Mouse (Mus musculus) neural tube, embryonic 15.5 days (tissue): Measurements from ENCODE around the gene Tspan12. TPM values are rescaled to one million over a fixed set of nuclear protein-coding genes. Genes with fewer than 3 reads are reported as not detected.
A peak's percentile ranks its signal among the peaks of the same experiment; 100 is the strongest.

Experiments
- ATAC-seq: fragments of 200-750 bp; cut with Nextera tagmentation; 2 replicates; pipeline ENCODE4 v1.8.0; 2017; ENCODE audit warnings: mild to moderate bottlenecking, moderate TSS enrichment, moderate library complexity; ENCODE audit not compliant: low FRiP score
- H3K27ac ChIP-seq: fragments of 300-500 bp; sonication (generic); replicated peaks from 2 replicates; pipeline ENCODE4 v1.5.1; 2015; ENCODE audit warnings: mild to moderate bottlenecking, inconsistent platforms
- H3K27me3 ChIP-seq: fragments of 300-500 bp; sonication (generic); replicated peaks from 2 replicates; pipeline ENCODE4 v1.6.1; 2015; ENCODE audit warnings: inconsistent platforms
- H3K36me3 ChIP-seq: fragments of 300-500 bp; sonication (generic); 2 replicates; pipeline ENCODE4 v1.6.1; 2015; ENCODE audit warnings: inconsistent platforms
- H3K4me1 ChIP-seq: fragments of 300-500 bp; sonication (generic); 2 replicates; pipeline ENCODE4 v1.6.1; 2015; ENCODE audit warnings: inconsistent platforms
- H3K4me2 ChIP-seq: fragments of 300-500 bp; sonication (generic); 2 replicates; pipeline ENCODE4 v1.6.1; 2015; ENCODE audit warnings: inconsistent platforms, mild to moderate bottlenecking, moderate library complexity
- H3K4me3 ChIP-seq: fragments of 300-500 bp; sonication (generic); replicated peaks from 2 replicates; pipeline ENCODE4 v1.5.1; 2015; ENCODE audit warnings: mild to moderate bottlenecking, inconsistent platforms
- H3K9ac ChIP-seq: fragments of 300-500 bp; sonication (generic); replicated peaks from 2 replicates; pipeline ENCODE4 v1.6.1; 2015; ENCODE audit warnings: mild to moderate bottlenecking, inconsistent platforms
- H3K9me3 ChIP-seq: fragments of 300-500 bp; sonication (generic); replicated peaks from 2 replicates; pipeline ENCODE4 v1.6.1; 2016; ENCODE audit warnings: inconsistent platforms
- WGBS: fragments of 180-500 bp; shearing (Covaris S2); methylation state at CpG from one replicate; pipeline ENCODE4 v1.1.7; 2015; ENCODE audit warnings: mixed read lengths; 5-methylcytosine and 5-hydroxymethylcytosine counted together
- polyA plus RNA-seq: library from polyadenylated mRNA; unstranded; fragments of >200 nt; fragmentation: Nextera tagmentation; extraction: Ambion mirVana; gene quantifications from 2 replicates; pipeline ENCODE4 v1.2.1, GENCODE M21; 2015

Tspan12 gene
- polyA plus RNA-seq, 1 experiment from 2014 or later, result 80.1 TPM

GRCm38 (mm10) chr6:21828001-21828400, 24.3 kb downstream of the Tspan12 start:
- Histone ChIP-seq H3K4me2 (no peak overlapping the region), H3K9me3 (no peaks in the 10 kb centered on the region), H3K4me3 (no peak overlapping the region), H3K27ac (no peak overlapping the region), H3K9ac (no peak overlapping the region), H3K4me1 (peaks cover 9% of the 10 kb centered on the region; the same call in 1 of the 2 replicates), H3K36me3 (0 out of 2 replicates have a peak, but pooled peaks cover under 1% of the 10 kb centered on the region), H3K27me3 (no peaks in the 10 kb centered on the region)
- 92% methylated on average over 7 of the region's 7 CpGs for WGBS
- ATAC-seq, result no peak

DNA sequence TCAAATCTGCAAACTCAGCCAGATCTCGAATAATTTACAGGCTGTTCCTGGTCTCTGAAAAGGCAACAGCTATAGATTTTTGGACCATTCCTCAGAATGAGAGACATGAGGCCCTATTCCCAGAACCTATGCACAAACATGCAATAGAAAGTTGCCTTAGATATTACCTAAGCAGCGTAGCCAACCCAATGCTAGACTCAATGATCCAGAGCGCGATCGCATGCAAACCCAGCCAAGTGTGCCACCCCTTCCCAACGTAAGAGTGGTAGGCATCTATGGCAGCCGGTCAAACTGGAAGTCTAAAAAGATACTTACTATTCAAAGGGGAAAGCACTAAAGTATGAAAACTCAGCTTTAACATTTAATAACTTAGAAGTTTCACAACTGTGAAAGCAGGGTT, 28.6 kb downstream of the Tspan12 start:
- Histone ChIP-seq H3K27me3 (no peaks in the 10 kb centered on the region), H3K4me2 (no peak overlapping the region), H3K4me3 (no peak overlapping the region), H3K27ac (no peak overlapping the region), H3K9me3 (no peaks in the 10 kb centered on the region), H3K4me1 (peaks cover 6% of the 10 kb centered on the region; the same call in 1 of the 2 replicates), H3K9ac (no peak overlapping the region), H3K36me3 (no peaks in the 10 kb centered on the region)
- WGBS, result 79% methylated on average over 7 of the region's 7 CpGs
- no peak for ATAC-seq

- no peak overlapping the region for H3K27ac ChIP-seq
- no peak overlapping the region for H3K9ac ChIP-seq
- H3K9me3 ChIP-seq, result no peaks in the 10 kb centered on the region
- peaks cover 8% of the 10 kb centered on the region; the same call in 1 of the 2 replicates for H3K4me1 ChIP-seq
- no peak; the same call in 1 of the 2 replicates for ATAC-seq
- no peak overlapping the region for H3K4me3 ChIP-seq
- H3K36me3 ChIP-seq, result no peaks in the 10 kb centered on the region
- no peak overlapping the region for H3K4me2 ChIP-seq
- 56% methylated on average over 8 of the region's 8 CpGs for WGBS
- H3K27me3 ChIP-seq, result no peaks in the 10 kb centered on the region
Observed at GRCm38 (mm10) chr6:21823281-21823680, 29.0 kb downstream of the Tspan12 start.

DNA sequence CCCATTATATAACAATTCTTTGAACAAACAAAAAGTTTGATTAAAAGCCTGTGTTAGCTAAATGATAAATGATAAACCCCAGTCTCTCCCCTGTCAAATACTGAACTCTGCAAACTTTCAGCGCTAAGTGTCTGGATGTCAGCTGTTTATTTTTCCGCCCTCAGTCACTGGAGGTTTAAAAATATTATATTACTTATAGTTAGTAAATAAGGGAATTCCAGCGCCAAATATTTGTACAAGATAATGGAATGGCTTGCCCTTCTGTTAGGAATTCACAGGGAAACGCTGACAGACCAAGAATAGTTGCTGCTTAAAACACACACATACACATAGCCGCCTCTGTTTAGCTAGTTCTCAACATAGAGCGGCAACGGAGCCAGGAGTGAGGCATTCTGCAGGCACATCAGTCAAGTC, 29.6 kb downstream of the Tspan12 start:
- Histone ChIP-seq H3K9me3 (no peaks in the 10 kb centered on the region), H3K4me1 (peaks cover 9% of the 10 kb centered on the region; the same call in 1 of the 2 replicates), H3K27ac (no peak overlapping the region), H3K9ac (no peak overlapping the region), H3K36me3 (no peaks in the 10 kb centered on the region), H3K4me2 (no peak overlapping the region), H3K27me3 (no peaks in the 10 kb centered on the region), H3K4me3 (no peak overlapping the region)
- 79% methylated on average over 7 of the region's 7 CpGs for WGBS
- no peak for ATAC-seq

GRCm38 (mm10) chr6:21818107-21818807, 34.1 kb downstream of the Tspan12 start:
- H3K36me3 ChIP-seq, result peaks cover 18% of the 10 kb centered on the region
- no peak overlapping the region for H3K9ac ChIP-seq
- H3K27ac ChIP-seq, result no peak overlapping the region
- H3K4me1 ChIP-seq, result peaks cover 5% of the 10 kb centered on the region; the same call in 1 of the 2 replicates
- no peak overlapping the region for H3K4me3 ChIP-seq
- ATAC-seq, result no peak
- H3K27me3 ChIP-seq, result no peaks in the 10 kb centered on the region
- H3K9me3 ChIP-seq, result 0 out of 2 replicates have a peak, but pooled peaks cover 4% of the 10 kb centered on the region
- 21% methylated on average over 5 of the region's 5 CpGs for WGBS
- H3K4me2 ChIP-seq, result no peak overlapping the region

DNA sequence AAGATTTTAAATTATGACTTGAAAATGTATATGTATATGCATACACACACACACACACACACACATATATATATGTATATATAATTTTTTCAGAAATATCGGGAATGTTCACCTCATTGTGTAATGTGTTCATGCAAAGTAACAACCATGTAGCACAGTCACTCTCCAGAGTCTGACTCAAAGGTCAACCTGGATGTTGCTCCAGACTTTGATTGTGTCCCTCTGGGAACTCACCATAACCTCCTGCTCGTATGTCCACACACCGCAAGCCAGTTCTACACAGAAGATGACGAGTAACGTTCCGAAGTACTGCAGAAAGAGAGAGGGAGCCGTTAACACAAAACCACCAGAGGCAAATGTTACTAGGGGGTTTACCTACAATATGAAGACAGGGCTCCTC, 46.3 kb downstream of the Tspan12 start:
- Histone ChIP-seq H3K9ac (no peak overlapping the region), H3K9me3 (no peaks in the 10 kb centered on the region), H3K36me3 (peaks cover 3% of the 10 kb centered on the region; the same call in 1 of the 2 replicates), H3K4me3 (no peak overlapping the region), H3K4me1 (no peaks in the 10 kb centered on the region), H3K27me3 (no peaks in the 10 kb centered on the region), H3K4me2 (no peak overlapping the region), H3K27ac (no peak overlapping the region)
- 95% methylated on average over 7 of the region's 7 CpGs for WGBS
- ATAC-seq, result no peak

DNA sequence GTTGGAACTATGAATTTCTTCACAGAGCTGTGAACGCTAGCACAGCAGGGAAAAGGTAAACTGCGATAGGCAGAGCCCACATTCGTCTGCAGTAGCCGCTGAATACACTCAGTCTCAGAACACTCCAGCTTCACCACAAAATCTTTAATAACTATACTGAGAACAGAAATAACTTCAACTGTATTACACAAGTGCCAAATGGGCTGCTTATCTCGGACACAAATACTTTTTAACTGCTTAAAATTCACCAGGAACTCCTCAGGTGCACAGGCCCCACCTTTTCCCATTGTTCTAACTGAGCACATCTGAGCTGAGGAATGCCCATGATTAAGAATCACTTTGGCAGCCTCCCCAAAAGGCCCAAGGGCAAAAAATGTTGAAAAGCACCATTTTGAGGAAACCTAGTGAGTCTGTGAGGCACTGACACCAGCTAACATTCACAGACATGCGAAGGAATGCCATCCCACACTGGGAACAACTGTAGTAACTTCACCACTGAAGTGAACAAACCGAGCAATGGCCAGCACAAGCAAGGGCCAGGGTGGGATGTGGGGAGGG, 47.2 kb downstream of the Tspan12 start:
- no peak overlapping the region for H3K4me2 ChIP-seq
- peaks cover 3% of the 10 kb centered on the region for H3K36me3 ChIP-seq
- no peak overlapping the region for H3K9ac ChIP-seq
- 75% methylated on average over 7 of the region's 7 CpGs for WGBS
- no peak overlapping the region for H3K27ac ChIP-seq
- no peak for ATAC-seq
- no peaks in the 10 kb centered on the region for H3K27me3 ChIP-seq
- no peaks in the 10 kb centered on the region for H3K4me1 ChIP-seq
- H3K4me3 ChIP-seq, result no peak overlapping the region
- no peaks in the 10 kb centered on the region for H3K9me3 ChIP-seq

DNA sequence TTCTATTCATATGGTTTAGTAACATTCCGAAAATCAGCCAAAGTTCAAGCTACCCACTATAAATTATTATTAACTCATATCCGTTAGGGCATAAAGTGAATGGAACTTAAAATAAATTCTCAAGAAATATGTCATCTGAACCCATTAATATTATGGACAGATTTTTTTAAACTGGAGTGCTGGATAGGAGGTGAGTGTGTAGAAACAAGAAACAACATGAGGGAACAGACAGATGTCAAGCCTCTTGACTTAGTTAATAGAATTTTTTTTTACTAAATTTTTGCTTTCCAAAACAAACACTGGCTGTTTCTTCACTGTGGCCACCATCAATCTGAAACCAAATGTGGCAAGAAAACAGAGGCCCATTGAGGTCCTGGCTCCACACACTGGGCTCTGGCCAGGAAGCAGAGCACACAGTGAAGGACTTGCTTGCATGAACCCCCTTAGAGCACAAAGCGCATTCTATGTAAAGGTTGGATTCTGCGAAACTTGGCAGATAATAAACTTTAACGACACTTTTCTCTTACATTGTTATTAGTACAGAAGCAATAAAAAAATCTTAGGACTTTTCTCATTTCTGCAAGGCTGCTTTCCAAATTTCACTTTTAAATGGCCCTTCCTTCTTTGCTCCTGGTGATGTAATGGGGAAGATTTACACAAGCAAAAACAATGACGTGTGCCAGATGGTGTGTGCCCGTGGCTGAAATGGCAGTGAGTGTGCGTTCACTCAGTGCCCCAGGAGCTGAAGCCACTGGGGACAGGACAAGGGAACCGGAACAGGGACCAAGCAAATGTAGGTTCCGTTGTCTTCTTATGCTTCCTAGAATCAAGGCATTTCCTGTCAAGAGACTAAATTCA, 48.6 kb downstream of the Tspan12 start:
- Histone ChIP-seq H3K4me1 (no peaks in the 10 kb centered on the region), H3K27ac (peak overlapping the region; percentile 45; the same call in 1 of the 2 replicates), H3K36me3 (peaks cover 5% of the 10 kb centered on the region), H3K9ac (no peak overlapping the region), H3K27me3 (no peaks in the 10 kb centered on the region), H3K4me3 (no peak overlapping the region), H3K4me2 (no peak overlapping the region), H3K9me3 (no peaks in the 10 kb centered on the region)
- peak; percentile 86 for ATAC-seq
- WGBS, result 55% methylated on average over 10 of the region's 10 CpGs

DNA sequence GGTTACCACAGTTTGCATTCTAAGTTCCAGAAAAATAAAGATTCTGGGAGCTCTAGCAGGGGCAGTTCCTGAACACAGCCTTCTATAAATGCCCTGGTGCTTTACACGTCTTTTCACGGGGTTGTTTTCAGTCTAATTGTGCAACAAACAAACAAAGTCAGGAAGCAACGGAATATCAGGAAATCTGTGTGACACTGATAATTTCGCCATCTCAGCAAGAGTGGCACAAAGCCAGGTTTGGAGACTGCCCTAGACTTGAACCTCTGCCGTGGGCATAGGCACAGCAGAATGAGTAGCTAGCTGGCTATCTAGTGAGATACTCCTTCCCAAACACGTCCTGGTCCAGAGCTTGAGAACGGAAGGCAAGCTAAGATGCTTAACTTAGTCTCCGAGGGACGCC, 53.7 kb downstream of the Tspan12 start:
- Histone ChIP-seq H3K4me1 (no peaks in the 10 kb centered on the region), H3K27ac (no peak overlapping the region), H3K27me3 (no peaks in the 10 kb centered on the region), H3K36me3 (peaks cover 5% of the 10 kb centered on the region; the same call in 1 of the 2 replicates), H3K9ac (no peak overlapping the region), H3K4me2 (no peak overlapping the region), H3K4me3 (no peak overlapping the region), H3K9me3 (no peaks in the 10 kb centered on the region)
- 94% methylated on average over 9 of the region's 9 CpGs for WGBS
- ATAC-seq, result no peak

GRCm38 (mm10) chr6:21797087-21797486, 55.2 kb downstream of the Tspan12 start:
- Histone ChIP-seq H3K4me1 (no peaks in the 10 kb centered on the region), H3K36me3 (peaks cover 5% of the 10 kb centered on the region; the same call in 1 of the 2 replicates), H3K9ac (no peak overlapping the region), H3K4me3 (no peak overlapping the region), H3K27me3 (no peaks in the 10 kb centered on the region), H3K4me2 (no peak overlapping the region), H3K27ac (no peak overlapping the region), H3K9me3 (no peaks in the 10 kb centered on the region)
- 84% methylated on average over 4 of the region's 4 CpGs for WGBS
- no peak for ATAC-seq

GRCm38 (mm10) chr6:21796413-21796812, 55.9 kb downstream of the Tspan12 start:
- no peak for ATAC-seq
- 81% methylated on average over 10 of the region's 10 CpGs for WGBS
- no peak overlapping the region for H3K4me3 ChIP-seq
- no peaks in the 10 kb centered on the region for H3K9me3 ChIP-seq
- H3K27ac ChIP-seq, result no peak overlapping the region
- no peak overlapping the region for H3K4me2 ChIP-seq
- no peaks in the 10 kb centered on the region for H3K4me1 ChIP-seq
- H3K9ac ChIP-seq, result no peak overlapping the region
- H3K36me3 ChIP-seq, result peaks cover 5% of the 10 kb centered on the region; the same call in 1 of the 2 replicates
- H3K27me3 ChIP-seq, result no peaks in the 10 kb centered on the region
